Mouse (Mus musculus): Measurements from ENCODE around the gene Adra1b. TPM values are rescaled to one million over a fixed set of nuclear protein-coding genes. Genes with fewer than 3 reads are reported as not detected.

Adra1b gene
- total RNA-seq, 2 experiments from 2014 or later: 48.0 to 53.7 TPM

GRCm38 (mm10) chr11:43834531-43834930 lies 66.5 kb downstream of the Adra1b start:
- intact Hi-C loops (cut with DNase I): loop anchor here (10.0 kb wide), 3 partner anchors 280 to 410 kb away; no protein-coding TSS in a partner anchor
- no peak for DNase-seq (ENCODE audit: low spot score)

GRCm38 (mm10) chr11:43831530-43831929 lies 69.5 kb downstream of the Adra1b start:
- no peak for DNase-seq (ENCODE audit: low spot score)
- intact Hi-C loops (cut with DNase I): loop anchor here (10.0 kb wide), 3 partner anchors 283 to 413 kb away; no protein-coding TSS in a partner anchor

GRCm38 (mm10) chr11:43826769-43827168 lies 74.2 kb downstream of the Adra1b start:
- intact Hi-C loops (cut with DNase I): no loop called here
- no peak for DNase-seq (ENCODE audit: low spot score)

DNA sequence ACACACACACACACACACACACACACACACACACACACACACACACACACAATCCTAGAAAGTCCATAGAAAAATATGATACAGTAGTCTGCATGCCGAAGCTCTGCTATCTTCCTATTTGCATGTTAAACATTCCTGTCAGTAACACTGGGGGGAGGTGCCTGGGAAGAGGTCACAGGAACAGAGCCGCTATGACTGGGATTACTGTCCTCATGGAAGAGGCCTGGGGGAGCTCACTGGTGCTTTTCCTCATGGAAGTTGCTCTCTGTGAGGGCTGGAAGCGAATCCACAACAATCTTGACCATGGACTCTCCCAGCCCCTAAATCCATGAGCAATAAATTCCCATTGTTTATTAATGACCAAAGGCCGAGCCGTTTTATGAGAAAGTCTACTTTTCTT lies 77.7 kb downstream of the Adra1b start:
- intact Hi-C loops (cut with DNase I): no loop called here
- DNase-seq (ENCODE audit: low spot score): no peak

DNA sequence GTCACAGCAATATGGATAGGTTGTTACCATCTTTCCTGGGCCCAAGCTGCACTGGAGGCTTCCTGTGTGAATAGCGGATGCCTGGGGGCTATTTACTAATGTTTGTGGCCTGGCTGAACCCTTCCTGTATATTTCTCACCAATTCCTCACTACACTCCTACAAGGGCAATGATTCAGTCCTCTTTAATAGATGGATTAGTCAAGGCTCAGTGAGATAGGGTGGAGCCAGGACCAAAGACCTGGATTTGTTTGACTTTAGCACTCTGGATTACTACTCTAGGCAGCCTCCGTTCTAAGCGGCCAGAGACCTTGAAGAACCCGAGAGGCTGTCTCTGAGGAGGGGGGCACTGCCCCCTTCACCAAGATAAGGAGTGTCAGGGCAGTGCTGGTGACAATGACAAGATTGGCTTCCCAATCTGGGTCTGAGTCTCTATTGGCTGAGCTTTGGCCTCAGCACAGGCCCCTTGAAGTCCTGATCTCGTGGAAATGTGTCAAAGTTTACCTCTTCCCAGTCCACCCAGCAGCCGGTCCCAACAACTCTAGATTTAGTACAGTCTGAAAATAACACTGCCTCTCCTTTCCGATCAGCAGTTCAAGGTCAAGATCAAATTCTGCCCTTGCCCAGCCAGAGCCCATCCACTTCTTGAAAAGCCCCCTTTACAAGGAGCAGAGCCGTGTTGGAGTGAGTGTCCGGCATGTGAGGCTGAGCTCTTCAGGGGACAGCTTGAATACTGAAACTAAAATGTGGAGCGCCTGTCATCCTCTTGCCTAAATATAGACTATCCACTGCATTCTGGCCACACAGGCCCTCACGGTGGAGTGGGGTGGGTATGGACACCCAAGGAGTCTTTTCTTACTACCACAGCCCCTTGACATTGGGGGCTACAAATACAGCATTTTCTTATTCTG lies 80.2 kb downstream of the Adra1b start:
- intact Hi-C loops (cut with DNase I): no loop called here
- DNase-seq (ENCODE audit: low spot score): no peak

GRCm38 (mm10) chr11:43817368-43817923 lies 83.6 kb downstream of the Adra1b start:
- intact Hi-C loops (cut with DNase I): no loop called here
- no peak for DNase-seq (ENCODE audit: low spot score)

- DNase-seq (ENCODE audit: low spot score): no peak
- intact Hi-C loops (cut with DNase I): no loop called here
These were observed 88.5 kb downstream of the Adra1b start for GRCm38 (mm10) chr11:43812535-43812934.

GRCm38 (mm10) chr11:43807732-43808131 lies 93.3 kb downstream of the Adra1b start:
- intact Hi-C loops (cut with DNase I): no loop called here
- DNase-seq (ENCODE audit: low spot score): no peak

GRCm38 (mm10) chr11:43795992-43796391 lies 105.0 kb downstream of the Adra1b start:
- DNase-seq (ENCODE audit: low spot score): no peak
- intact Hi-C loops (cut with DNase I): no loop called here

- no peak for DNase-seq (ENCODE audit: low spot score)
- intact Hi-C loops (cut with DNase I): no loop called here
These were observed 110.6 kb downstream of the Adra1b start for GRCm38 (mm10) chr11:43790446-43790845.

DNA sequence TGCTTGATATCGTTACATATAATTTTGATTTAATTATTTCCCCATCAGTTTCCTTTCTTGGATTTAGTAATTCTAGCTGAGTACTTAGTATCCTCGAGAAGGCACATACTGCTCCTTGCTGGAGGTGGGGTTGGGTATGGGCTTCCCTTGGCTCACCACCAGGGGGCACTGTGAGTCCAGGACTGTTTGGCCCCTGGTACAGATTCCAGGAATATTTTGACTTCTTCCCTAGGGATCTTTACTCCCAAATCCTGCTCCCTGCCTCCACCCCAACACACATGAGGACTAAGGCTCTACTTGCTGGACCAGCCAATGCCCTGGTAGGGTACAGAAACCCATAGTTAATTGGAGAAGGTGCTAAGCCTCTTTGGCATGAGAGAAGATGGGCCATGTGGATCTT lies 117.2 kb downstream of the Adra1b start:
- intact Hi-C loops (cut with DNase I): loop anchor here (5.0 kb wide), 1 partner anchor 544 kb away; no protein-coding TSS in a partner anchor
- peak; percentile 13 for DNase-seq (ENCODE audit: low spot score)

DNA sequence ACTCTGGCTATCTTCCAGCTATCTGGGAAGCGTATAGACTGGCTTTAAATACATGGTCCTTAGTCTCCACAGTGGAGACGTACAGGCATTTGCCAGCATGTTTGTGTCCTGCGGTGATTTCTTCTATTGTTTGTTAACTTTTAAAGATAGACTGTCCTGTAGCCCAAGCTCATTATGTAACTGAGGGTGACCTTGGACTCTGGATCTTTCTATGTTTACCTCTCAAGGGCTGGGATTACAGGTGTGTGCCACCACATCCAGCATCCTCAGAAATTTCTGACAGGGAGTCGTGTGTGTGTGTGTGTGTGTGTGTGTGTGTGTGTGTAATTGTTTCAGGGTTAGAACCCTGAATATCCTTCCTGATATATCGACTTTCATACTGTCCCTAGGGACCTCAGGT lies 117.9 kb downstream of the Adra1b start:
- intact Hi-C loops (cut with DNase I): loop anchor here (5.0 kb wide), 1 partner anchor 544 kb away; no protein-coding TSS in a partner anchor
- no peak for DNase-seq (ENCODE audit: low spot score)

- intact Hi-C loops (cut with DNase I): no loop called here
- DNase-seq (ENCODE audit: low spot score): no peak
These were observed 121.5 kb downstream of the Adra1b start for GRCm38 (mm10) chr11:43779551-43779950.

GRCm38 (mm10) chr11:43776324-43776694 lies 124.7 kb downstream of the Adra1b start:
- intact Hi-C loops (cut with DNase I): no loop called here
- no peak for DNase-seq (ENCODE audit: low spot score)

GRCm38 (mm10) chr11:43775469-43776323 lies 125.3 kb downstream of the Adra1b start:
- intact Hi-C loops (cut with DNase I): no loop called here
- DNase-seq (ENCODE audit: low spot score): no peak

DNA sequence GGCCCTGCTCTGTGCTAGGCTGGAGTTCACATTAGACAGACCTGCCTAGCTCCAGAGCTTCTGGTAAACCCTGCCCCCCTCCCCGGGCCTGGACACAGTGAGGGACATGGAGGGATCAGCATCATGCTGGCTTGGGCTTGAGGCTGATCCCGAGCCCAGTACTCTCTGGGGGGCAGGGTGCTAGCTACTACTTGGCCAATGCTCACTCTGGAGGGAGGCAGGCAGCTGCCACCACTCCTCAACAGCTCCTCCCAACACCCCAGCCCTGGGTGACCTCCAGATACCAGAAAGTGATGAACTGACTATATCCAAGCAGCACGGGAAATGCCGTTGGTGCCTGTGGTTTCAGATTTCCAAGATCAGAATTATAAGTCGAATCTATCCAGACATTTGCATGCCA lies 127.3 kb downstream of the Adra1b start:
- intact Hi-C loops (cut with DNase I): no loop called here
- no peak for DNase-seq (ENCODE audit: low spot score)

DNA sequence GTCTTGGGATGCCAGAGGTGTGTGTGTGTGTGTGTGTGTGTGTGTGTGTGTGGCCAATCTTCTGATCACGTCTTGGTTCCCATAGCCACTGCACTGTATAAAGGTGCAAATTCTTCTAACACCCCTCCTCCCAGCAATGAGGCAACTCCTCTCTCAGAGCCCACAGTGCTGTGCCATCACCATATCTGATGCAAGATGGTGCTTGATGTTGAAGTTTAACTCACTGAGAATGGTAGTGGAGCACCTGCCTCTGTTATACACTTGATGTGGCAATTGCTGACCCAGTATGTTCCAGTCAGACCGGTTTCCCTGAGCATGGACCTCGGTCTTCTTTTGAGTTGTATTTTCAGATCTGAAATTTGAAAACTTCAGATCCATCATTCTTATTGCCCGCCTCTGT lies 130.9 kb downstream of the Adra1b start:
- intact Hi-C loops (cut with DNase I): no loop called here
- no peak for DNase-seq (ENCODE audit: low spot score)

DNA sequence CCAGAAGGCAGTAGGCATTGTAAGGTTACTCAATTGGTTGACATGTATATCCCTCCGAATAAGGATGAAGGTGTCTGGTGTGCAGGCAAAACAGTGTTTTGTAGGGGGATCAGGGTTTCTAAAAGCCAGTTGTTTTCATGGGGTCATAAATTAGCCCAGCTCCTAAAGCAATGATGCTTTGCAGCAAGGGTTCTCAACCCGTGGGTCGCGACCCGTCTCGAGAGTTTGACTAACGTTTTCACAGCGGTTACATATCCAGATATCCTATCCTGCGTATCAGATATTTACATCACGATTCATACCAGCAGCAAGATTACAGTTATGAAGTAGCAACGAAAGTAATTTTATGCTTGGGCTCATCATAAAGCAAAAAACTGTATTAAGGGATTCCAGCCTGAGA lies 133.3 kb downstream of the Adra1b start:
- no peak for DNase-seq (ENCODE audit: low spot score)
- intact Hi-C loops (cut with DNase I): loop anchor here (2.0 kb wide), 1 partner anchor 685 kb away; no protein-coding TSS in a partner anchor

DNA sequence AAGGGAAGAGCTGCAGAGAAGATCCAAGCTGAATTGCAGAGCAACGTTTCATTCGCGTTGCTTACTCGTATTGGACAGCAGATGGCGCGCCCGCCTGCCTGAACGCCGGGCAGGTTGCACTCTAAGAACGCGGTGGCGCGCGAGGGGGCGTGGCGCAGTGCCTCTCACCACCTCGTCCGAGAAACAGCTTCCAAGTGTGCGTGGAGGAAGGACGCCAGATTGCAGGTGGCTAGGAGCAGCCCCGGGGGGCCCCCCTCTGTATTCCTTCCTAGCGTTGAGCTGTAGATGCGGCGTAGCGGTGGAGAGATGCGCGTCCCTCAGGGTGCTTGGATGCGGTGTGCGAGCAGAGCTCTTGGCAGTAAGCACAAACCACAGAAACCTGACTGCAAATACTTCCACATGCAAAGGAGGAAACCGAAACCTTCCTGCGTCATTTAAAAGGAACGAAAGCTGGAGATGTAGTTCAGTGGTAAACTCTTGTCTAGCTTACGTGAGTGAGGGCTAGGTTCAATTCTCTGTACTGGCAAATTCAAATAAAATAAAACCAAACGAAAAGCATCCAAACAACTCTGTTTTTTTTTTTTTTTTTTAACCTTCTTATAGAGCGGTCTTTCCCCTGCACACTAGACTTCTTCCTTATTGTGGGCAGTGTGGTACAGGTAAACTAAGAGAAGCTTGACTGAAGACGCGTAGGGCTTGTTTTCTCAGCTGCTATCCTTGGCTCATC lies 133.9 kb downstream of the Adra1b start:
- peak; percentile 31 for DNase-seq (ENCODE audit: low spot score)
- intact Hi-C loops (cut with DNase I): loop anchor here (1.0 to 2.0 kb wide), 2 partner anchors 564 to 686 kb away; no protein-coding TSS in a partner anchor

DNA sequence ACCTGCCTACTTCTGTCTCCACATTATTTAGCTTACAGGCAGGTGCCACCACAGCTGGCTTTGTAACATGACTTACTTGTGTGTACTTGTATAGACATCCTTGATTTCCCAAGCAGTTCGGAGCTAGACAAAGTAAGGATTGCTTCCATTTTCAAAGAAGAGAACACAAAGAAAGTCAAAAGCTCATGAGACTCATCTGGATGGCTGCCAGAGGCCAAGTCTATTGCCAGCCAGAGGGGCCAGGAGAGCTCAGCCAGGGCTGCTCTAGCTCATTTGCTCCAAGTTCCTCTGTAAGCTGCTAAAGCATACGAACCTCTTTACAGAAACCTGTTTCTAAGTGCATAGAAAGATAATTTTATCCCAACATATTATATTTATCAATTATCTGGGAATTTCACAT lies 142.6 kb downstream of the Adra1b start:
- no peak for DNase-seq (ENCODE audit: low spot score)
- intact Hi-C loops (cut with DNase I): no loop called here

Data from heart, postnatal 25 days (tissue).